Mouse (Mus musculus): ENCODE data around the gene Sez6l. TPM values are rescaled to one million over a fixed set of nuclear protein-coding genes. Genes with fewer than 3 reads are reported as not detected.
A peak's percentile ranks its signal among the peaks of the same experiment; 100 is the strongest.

Gene Sez6l
- total RNA-seq (2021) = 100 to 1,000 TPM; 226 to 228 TPM
- long read RNA-seq, full-length matches to known transcripts = 88 of 288 reads
- long read RNA-seq, partial matches to known transcripts = 140 of 288 reads
- long read RNA-seq, other reads (novel, unspliced or antisense) = 60 of 288 reads

DNA sequence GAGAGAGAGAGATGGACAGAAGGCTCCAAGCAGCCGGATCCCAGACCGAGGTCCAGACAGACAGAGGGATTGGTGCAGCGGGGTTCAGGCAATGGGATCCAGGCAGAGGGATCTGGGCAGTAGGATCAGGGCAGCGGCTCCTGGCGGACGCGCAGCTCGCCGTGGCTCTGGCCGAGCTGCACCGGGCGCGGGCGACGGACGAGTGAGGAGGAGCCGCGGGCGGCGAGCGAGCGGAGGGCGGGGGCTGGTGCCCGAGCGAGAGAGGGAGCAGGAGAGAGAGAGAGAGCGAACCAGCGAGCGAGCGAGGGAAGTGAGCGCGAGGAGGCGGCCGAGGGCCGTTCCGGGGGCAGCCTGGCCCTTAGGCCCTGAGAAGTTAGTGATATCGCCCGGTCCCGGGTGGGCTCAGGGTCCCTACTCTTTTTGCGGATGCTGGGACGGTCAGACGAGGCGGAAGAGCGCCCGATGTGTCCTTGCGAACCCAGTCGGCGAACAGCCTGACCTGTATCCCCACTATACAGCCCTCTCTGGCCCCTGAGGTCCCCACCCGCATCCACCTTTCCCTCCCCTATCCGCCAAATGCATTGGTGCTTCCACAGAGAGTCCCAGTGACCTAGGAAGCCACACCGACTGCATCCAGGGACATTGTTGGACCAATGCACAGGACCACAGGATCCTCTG lies at the start of gene Sez6l:
Sez6l (minus strand) TSS at position 193 of the 678 bp plus-strand sequence.
- DNase-seq (ENCODE audit: low spot score in 2 of 2) = peak; percentile 76 to 83

DNA sequence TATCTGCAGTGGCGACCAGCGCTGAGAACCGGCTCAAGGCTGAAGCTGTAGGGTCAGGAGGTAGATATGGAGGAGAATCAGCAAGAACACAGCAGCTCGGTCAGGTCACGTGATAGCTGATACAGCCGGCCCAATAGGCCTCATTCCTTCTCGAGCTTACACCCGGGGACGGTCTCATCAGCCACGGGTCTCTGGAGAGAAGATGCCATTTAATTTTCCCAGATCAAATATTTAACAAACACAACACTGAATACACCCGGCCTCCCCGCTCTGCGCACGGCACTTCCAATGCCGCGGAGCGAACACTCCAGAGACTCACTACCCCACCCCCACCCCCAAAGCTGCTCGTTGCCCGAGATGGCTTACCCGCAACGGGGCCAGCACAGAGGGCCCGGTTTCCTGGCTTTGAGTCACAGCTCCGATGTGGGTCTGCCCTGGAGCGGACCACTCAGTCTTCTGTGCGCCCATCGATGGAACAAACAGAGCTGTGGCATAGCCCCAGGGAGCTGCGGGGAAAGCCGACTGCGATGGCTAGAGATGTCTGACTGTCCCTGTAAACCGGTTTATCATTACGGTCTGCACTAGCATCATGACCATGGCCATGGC lies 48.7 kb upstream of the Sez6l start:
- DNase-seq (ENCODE audit: low spot score in 2 of 2) = no peak

DNA sequence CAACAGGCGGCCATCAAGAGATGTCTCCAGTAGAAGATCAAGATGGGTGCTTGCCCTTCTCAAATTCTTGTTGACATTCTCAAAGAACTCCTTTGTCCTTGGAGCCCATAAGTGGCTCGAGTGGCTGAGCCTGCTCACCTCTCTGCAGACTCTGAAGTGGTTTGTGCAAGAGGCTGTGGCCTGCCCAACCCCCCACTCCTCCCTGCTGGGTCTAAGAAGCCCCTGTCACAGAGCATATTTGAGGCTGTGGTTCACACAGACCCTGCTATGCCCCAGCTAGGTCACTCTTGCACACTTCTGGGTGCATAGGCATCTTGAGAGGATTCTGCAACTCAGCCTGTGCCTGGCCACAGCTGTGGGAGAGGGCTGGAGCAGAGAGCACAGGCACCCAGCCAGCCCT lies 46.0 kb upstream of the Sez6l start:
- no peak for DNase-seq (ENCODE audit: low spot score in 2 of 2)

DNA sequence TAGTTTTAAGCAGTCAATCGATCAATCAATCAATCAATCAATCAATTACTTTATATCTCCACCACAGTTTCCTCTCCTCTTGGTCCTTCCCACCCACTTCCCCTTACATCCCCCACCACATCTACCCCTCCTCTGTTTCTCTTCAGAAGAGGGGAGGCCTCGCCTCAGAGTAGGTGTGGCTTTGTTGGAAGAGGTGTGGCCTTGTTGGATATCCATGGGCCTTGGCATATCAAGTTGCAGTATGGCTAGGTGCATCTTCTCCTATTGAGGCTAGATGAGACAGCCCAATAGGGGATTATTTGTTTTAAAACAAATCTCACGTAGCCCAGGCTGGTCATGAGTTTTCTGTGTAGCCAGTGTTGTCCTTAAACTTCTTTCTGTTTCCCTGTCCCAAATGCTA lies 43.3 kb upstream of the Sez6l start:
- no peak for DNase-seq (ENCODE audit: low spot score in 2 of 2)

DNA sequence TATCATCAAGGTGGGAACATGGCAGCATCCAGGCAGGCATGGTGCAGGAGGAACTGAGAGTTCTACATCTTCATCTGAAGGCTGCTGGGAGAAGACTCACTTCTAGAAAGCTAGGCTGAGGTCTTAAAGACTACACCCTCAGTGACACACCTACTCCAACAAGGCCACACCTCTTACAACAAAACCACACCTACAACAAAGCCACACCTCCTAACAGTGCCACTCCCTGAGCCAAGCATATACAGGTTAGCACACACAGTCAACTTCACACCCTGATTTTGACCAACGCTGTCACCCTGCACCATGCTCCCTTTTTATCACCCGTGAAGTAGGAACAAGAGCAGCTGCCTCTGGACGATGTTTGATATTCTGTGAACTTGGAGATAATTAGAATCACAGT lies 42.4 kb upstream of the Sez6l start:
- no peak for DNase-seq (ENCODE audit: low spot score in 2 of 2)

DNA sequence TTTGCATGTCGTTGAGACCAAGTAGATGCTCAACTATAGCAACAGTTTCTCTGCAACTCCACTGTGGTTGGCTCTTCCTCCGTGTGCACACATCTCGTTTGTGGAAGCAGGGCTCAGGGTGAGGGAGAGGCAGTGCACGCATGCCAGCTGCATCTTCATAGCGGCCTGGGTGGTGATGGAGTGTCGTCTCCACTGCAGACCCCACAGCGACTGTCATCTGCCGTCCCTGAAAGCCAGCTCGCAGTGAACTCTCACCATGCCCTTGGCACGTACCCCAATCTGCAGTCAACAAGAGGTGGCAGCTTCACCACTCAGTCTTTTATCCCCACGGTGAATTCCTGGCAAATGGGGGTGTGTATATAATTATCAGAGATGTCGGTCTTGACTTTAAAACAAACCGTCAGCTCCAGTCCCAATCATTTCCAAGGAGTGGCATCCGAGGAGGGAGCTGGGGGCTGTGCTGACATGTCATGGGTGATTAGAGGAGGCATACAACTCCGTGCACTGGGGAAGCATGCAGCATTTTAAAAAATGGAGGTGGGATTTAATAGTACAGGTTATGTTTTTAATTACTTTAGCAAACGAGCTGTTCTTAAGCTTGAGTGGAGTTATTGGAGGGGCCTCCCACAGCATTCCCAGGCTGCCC lies 40.7 kb upstream of the Sez6l start:
- DNase-seq (ENCODE audit: low spot score in 2 of 2) = no peak

DNA sequence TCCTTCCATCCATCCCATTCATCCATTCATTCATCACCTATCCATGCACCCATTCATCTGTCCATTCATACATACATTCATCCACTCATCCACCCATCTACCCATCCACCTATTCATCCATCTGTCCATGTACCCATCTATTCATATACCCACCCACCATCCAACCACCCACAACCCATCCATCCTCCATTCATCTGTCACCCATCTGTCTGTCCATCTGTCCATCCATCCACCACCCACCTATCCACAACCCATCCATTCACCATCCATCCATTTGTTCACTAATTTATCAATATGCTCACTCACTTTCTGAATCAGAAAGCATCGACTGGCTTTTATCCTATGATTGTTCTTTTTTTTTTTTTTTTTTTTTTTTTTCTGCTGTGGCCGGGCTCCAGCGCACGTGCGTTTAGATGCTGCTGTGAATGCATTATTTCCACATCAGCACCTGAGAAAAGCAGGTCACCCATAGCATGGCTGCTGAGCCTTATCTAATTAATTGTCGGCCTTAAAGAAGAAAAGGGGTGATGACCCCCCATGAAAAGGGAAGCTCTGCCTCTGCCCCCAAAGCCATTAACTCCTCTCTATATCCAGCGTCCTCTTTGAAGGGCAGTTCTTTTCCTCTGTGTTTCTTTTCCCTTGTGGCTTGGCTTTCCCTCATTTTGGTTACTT lies 39.1 kb upstream of the Sez6l start:
- DNase-seq (ENCODE audit: low spot score in 2 of 2) = peak; percentile 73 to 87

DNA sequence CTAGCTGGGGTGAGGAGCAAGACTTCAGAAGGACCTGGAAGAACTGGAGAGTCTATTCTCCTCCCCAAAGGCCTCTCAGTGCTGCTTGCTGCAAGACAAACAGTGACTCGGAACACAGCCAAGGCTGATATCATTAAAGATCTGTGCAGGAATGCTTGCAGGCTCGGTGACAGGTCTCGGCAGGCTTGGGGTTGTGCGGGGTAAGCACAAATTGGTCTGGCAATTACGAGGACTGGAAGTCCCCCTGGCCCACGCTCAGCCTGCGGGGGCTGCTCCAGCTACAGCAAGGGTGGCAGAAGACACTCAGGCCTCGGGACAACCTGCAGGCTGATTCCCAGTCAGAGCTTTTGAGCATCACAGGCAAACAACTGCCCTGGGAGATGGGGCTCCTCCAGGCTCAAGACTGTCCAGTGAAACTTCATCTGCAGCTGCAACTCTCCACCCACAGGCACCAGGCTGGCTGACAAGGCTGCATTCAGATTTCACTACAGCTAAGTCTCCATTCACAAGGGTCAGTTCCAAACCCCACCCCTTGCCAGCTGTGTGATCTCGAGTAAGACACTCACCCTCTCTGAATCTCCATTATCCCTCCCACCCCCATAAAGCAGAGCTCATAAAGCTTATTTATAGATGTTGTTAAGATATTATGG lies 31.0 kb upstream of the Sez6l start:
- peak; percentile 11 to 30 for DNase-seq (ENCODE audit: low spot score in 2 of 2)

DNA sequence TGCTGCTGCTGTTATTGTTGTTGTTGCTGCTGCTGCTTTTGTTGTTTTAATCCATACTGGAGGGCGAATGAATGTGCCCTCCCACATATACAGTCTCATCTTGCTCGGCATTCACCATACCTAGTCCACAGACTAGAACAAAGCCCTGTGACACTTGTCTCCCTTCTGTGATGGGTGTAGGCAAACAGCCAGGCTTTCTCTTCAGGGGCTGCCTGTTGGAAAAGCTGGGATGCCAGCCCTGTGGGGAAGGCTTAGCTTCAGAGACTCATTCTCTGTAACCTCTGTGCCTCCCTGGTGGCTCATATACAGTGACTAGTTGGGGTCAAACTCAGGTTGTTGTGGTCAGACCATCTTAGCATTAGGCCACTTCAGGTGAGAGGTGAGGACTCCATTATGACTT lies 30.1 kb upstream of the Sez6l start:
- DNase-seq (ENCODE audit: low spot score in 2 of 2) = no peak

DNA sequence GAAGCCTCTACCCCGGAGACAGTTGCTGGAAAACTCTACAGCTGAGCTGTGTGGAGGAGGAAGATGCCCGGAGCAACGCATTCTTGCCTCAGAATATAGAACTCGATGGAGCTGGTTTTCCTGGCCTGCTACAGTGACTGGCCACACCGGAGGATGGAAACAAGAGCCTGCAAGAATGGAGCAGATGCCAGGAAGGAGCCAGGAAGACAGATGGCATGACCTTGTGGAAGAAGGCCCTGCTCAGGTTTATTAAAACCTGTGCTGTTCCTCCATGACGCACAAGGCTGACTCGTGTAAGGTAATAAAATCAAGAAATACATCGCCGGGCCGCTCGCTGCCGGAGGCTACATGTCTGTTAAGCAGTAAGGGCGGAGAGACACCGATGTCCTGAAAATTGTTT lies 28.4 kb upstream of the Sez6l start:
- no peak for DNase-seq (ENCODE audit: low spot score in 2 of 2)

DNA sequence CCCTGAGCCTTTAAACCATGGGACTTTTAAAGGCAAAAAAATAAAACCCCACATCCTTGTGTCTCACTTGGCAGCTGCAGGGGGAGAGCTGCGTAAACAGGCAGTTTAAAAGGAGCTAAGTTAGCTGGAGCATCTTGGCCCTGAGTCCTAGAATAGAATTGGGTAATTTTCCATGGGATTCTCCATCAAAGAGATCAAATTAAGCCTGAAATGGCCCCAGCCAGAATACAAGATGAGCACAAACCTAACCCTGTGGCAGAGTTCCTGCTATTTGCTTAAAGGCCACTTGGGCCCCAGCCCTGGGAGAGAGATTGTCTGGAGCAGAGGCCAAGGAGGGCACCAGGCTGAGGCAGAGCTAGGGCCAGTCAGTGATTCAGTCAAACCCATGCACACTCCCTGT lies 27.3 kb upstream of the Sez6l start:
- DNase-seq (ENCODE audit: low spot score in 2 of 2) = no peak

DNA sequence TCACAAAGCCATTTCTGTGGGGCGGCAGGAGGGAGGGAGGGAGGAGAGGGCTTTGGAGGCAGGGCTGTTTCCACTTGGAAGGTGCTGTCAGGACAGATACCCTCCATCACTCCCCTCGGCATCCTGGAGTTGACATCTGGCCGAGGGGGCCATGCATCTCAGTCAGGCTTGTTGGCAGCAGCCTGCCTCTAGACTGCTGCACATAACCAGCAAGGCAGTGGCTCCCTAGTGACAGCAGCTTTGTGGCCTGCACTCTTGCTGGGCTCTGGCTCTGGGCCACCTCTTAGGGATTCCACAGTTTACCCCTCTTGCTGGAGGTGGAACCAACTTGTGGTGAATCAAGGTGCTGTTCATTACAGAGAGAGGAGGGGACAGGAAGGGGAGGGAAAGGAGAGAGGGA lies 26.6 kb upstream of the Sez6l start:
- no peak for DNase-seq (ENCODE audit: low spot score in 2 of 2)

DNA sequence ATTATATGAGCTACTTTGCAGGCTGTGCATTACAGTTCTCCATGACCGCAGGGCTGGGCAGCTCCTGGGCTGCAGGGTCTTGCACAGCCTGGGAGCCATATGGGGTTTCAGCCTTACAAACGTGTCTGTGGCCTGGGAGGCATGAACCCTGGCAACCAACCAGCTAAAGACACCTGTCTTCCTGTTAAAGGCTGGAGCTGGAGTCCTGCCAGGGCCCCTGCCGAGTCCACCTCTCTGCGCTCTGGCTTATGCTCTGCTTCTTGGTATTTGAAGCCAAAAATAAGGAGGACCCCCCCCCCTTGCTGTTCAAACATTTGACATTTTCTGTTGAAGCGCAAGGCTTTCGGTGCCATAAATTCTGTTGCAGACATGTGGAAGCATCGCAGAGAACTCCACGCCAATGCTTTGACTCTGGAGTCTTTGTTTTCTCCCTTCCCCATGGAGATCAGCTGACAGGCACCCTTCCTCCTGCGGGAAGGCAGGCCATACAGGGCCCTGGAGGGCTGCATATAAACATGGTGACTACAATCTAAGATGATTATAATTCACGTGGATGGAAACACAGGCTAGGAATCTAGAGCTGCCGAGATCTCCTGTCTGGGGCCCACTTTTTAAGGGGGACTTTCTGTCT lies 23.4 kb upstream of the Sez6l start:
- DNase-seq (ENCODE audit: low spot score in 2 of 2) = no peak

DNA sequence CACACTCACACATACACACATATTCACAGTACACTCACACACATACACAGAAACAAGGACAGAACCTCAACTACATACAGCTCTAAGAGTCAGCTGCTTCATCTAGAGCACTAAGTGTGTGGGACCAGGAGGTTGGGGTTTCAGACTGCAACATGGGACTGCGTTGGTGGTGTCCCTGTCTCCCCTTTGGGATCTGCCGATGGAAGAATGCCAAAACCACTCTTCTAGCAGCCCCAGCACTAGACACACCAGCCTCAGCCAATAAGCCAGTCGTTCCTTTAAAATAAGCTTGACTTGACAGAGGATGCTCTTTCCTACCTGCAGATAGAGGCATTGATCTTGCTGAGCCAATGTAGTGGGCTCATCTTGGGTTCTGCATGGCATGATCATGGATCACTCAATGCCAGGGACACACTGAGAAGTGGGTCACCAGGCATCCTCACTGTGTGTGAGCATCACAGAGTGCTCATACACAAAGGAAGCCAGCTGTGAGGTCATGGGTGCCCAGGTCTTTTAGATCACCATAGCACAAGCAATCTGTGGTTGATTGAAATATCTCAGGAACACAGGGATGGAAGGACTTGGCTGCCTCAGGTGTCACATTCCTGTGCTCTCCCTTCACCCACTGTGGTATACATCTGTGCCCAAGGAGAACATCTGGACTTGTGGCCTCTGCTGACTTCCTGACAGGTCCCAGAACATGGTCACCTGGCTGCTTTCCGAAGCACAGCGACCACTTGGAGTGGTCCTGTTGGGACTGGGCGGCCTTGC lies 22.7 kb upstream of the Sez6l start:
- DNase-seq (ENCODE audit: low spot score in 2 of 2) = peak in 1 of 2 experiments; percentile 22

DNA sequence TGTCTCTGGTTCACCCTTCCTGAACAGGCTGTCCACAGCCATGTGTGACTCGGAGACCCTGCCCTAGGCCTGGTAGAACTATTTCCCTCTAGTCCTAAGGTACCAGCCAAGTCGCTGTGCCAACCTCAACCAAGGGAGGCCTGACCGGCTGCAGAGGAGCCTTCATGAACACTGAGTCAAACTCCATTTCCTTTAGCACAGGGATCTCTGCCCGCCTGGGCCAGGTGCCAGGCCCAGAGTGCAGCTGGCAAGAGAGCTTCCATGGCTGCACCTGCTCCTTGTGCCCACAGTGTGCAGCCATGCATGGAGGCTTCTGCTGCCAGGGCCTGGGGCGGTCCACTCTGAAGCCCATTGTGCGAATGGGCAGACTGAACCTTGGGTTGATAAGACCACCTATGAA lies 20.9 kb upstream of the Sez6l start:
- DNase-seq (ENCODE audit: low spot score in 2 of 2) = peak in 1 of 2 experiments; percentile 58

DNA sequence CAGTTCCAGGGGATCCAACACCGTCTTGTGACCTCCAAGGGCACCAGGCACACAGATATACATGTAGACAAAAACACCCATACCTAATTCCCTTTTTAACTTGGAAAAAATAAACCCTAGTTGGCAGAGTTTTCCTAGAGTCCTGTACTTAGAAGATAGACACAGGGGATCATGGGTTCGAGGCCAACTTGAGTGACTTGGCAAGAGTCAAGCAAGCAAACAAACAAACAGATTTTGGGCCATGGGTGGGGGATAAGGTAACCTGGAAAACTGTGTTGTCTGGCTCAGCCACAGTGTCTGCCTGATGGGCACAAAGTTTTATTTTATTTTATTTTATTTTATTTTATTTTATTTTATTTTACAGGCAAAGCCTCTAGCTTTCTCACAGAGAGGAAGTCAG lies 20.3 kb upstream of the Sez6l start:
- DNase-seq (ENCODE audit: low spot score in 2 of 2) = no peak

DNA sequence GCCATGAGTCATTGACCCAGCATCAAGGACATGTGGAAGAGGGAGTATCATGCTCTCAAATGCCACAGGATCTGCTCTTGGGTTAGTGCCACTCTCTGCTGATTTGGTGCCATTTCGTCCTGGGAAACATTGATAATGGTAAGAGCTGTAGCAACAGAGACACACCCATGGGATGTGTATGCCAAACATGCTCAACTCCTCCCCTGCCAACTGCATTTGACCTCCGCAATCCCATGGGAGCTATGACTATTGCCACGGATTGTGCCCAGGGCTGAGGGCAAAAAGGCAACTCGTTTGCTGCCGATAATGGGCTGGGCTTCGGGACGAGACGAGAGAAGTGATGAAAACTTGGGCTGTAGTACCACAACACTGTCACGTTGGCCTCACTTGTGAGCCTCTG lies 19.7 kb upstream of the Sez6l start:
- no peak for DNase-seq (ENCODE audit: low spot score in 2 of 2)

DNA sequence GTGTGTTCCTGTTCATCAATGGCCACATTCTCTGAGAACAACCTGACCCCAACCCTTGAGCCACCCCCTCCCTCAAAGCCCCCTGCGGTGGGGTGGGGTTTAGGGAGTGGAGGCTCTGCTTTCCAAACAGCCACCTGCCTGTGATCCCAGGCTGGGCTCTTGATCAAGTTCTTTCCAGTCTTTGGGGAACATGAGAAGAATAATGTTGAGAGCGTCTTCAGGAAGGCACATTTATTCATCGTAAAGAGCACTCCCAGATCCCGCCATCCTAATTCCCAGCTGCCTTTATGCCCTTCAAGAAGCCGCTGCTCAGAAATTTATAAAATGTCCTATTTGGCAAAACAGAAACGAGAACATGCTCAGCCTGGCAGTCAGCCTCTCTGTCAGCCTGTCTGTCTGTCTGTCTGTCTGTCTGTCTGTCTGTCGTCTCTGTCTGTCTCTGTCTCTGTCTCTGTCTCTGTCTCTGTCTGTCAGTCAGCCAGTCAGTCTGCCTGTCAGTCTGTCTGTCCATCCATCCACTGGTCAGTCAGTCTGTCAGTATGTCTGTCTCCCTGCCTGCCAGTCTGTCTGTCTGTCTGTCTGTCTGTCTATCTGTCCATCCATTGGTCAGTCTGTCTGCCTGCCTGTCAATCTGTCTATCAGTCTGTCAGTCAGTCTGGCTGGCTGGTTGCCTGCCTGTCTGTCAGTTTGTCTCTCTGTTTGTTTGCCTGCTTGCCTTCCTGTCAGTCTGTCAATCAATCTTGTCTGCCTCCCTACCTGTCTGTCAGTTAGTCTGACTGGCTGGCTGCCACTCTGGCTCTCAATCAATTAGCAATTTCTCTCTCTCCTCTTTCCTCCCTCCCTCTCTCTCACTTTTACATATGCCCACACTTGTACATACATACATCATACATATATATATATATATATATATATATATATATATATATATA lies 19.0 kb upstream of the Sez6l start:
- no peak for DNase-seq (ENCODE audit: low spot score in 2 of 2)

DNA sequence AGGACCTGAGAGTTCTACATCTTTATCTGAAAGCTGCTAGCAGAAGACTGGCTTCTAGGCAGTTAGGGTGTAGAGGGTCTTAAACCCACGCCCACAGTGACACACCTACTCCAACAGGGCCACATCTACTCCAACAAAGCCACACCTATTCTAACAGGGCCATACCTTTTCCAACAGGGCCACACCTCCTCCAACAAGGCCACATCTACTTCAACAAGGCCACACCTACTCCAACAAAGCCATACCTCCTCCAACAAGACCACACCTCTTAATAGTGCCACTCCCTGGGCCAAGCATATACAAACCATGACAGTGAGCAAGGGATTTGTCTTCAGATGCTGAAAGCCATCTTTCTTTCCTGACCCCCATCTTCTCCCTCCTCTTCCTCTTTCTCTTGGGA lies 14.7 kb upstream of the Sez6l start:
- DNase-seq (ENCODE audit: low spot score in 2 of 2) = no peak

Data from layer of hippocampus, adult 18-20 months (tissue).